Comparison of ENCODE assay signal across 9 mouse cellular contexts in the genomic region with DNA sequence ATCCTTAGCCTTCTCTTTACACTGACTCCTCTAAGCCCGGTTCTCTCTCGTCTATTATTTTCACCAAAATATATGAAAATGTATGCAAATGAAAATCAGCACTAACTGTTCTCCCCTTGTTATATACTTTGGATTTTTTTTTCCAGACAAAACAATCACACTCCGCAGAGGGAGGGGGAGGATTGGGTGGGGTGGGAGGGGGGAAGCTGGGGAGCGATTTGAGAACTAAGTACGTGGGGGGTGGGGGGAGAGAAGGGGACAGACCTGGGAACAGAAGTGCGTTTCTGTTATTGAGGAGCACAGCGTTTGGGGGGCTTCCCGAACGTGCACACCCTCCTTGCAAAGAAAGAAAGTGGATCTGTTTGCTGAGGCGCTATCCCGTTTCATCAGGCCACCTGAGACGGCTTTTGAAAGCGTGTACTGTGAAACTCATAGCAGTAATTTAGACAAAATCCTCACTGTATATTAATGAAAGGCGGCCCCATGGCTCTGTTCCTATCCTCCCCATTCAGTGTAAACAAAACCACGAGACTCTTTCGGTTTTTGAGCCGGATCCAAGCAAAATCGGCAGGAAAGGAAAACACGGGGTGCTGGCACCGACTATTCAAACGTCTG. TPM values are rescaled to one million over a fixed set of nuclear protein-coding genes. Genes with fewer than 3 reads are reported as not detected.
DNase-seq lines count a peak whose midpoint lies in the region; ATAC-seq and TF ChIP-seq lines count a peak whose summit lies in the region.
"Had no signal": no experiment of that assay in that cellular context is flagged by ENCODE, and none has a peak within 500 bp of the region (broad histone marks: within the 10 kb centered on the region; RNA-seq: fewer than 3 reads in every experiment).

No protein-coding gene starts in this region.

- H3K36me3 ChIP-seq in heart, postnatal 0 days (replicated peaks; ENCODE audit: control insufficient read depth, insufficient read depth, low read length) = no peaks in the 10 kb centered on the region
- peaks cover 12% of the 10 kb centered on the region for H3K36me3 ChIP-seq in forebrain, embryonic 14.5 days (ENCODE audit: control insufficient read depth, insufficient read depth, low read length)
- no peaks in the 10 kb centered on the region for H3K36me3 ChIP-seq in liver, embryonic 15.5 days (replicated peaks)
- H3K36me3 ChIP-seq: liver, embryonic 13.5 days had no signal

- H3K4me1 ChIP-seq in heart, postnatal 0 days (ENCODE audit: control insufficient read depth, insufficient read depth) = peaks cover 20% of the 10 kb centered on the region
- H3K4me1 ChIP-seq in forebrain, embryonic 14.5 days (ENCODE audit: control insufficient read depth, insufficient read depth, low read length) = 0 out of 2 replicates have a peak, but pooled peaks cover 2% of the 10 kb centered on the region
- peaks cover 14% of the 10 kb centered on the region for H3K4me1 ChIP-seq in liver, embryonic 15.5 days (replicated peaks)

- 2% methylated on average over 21 of the region's 21 CpGs for WGBS in heart, postnatal 0 days
- WGBS in forebrain, embryonic 14.5 days = 0% methylated on average over 21 of the region's 21 CpGs
- WGBS in liver, embryonic 15.5 days (ENCODE audit: insufficient replicate concordance) = 2% methylated on average over 21 of the region's 21 CpGs

- peaks cover 96% of the 10 kb centered on the region for H3K27me3 ChIP-seq in heart, postnatal 0 days (ENCODE audit: control insufficient read depth, insufficient read depth, low read length)
- H3K27me3 ChIP-seq in forebrain, embryonic 14.5 days (replicated peaks; ENCODE audit: control insufficient read depth, insufficient read depth, low read length) = no peaks in the 10 kb centered on the region
- H3K27me3 ChIP-seq in liver, embryonic 15.5 days = peaks cover 100% of the 10 kb centered on the region

- ATAC-seq in heart, postnatal 0 days (ENCODE audit: insufficient read depth, low read depth) = no peak
- ATAC-seq in forebrain, embryonic 14.5 days = peak; percentile 24
- ATAC-seq in liver, embryonic 15.5 days (ENCODE audit: insufficient read depth) = no peak

- TF ChIP-seq CTCF in heart, postnatal 0 days (IDR thresholded peaks at IDR 0.05; ENCODE audit: low read depth) = no peak

- TF ChIP-seq EP300 in heart, postnatal 0 days (IDR thresholded peaks at IDR 0.05; ENCODE audit: low read depth) = no peak

- no peaks in the 10 kb centered on the region for H3K9me3 ChIP-seq in heart, postnatal 0 days (replicated peaks; ENCODE audit: control insufficient read depth, low read length)
- no peaks in the 10 kb centered on the region for H3K9me3 ChIP-seq in forebrain, embryonic 14.5 days (replicated peaks; ENCODE audit: control insufficient read depth, low read length)
- H3K9me3 ChIP-seq in liver, embryonic 15.5 days (replicated peaks) = no peaks in the 10 kb centered on the region
- H3K9me3 ChIP-seq: liver, embryonic 13.5 days had no signal

- no peak overlapping the region for H3K27ac ChIP-seq in heart, postnatal 0 days (ENCODE audit: low read depth)
- H3K27ac ChIP-seq in forebrain, embryonic 14.5 days (ENCODE audit: low read depth, low read length) = peak overlapping the region; percentile 96
- H3K27ac ChIP-seq in liver, embryonic 15.5 days (replicated peaks) = no peak overlapping the region
- H3K27ac ChIP-seq: liver, embryonic 13.5 days had no signal

- peak overlapping the region; percentile 83 for H3K4me2 ChIP-seq in heart, postnatal 0 days (ENCODE audit: low read depth, low read length)
- peak overlapping the region; percentile 97 for H3K4me2 ChIP-seq in forebrain, embryonic 14.5 days (ENCODE audit: low read length)
- peak overlapping the region; percentile 49 for H3K4me2 ChIP-seq in liver, embryonic 15.5 days

- peak overlapping the region; percentile 53 for H3K4me3 ChIP-seq in heart, postnatal 0 days (ENCODE audit: low read depth, low read length)
- peak overlapping the region; percentile 94 for H3K4me3 ChIP-seq in forebrain, embryonic 14.5 days (ENCODE audit: low read depth, low read length)
- no peak overlapping the region for H3K4me3 ChIP-seq in liver, embryonic 15.5 days (replicated peaks)

- H3K9ac ChIP-seq in heart, postnatal 0 days (replicated peaks; ENCODE audit: low read depth, low read length) = no peak overlapping the region
- peak overlapping the region; percentile 99 for H3K9ac ChIP-seq in forebrain, embryonic 14.5 days (ENCODE audit: low read length)
- H3K9ac ChIP-seq in liver, embryonic 15.5 days = no peak overlapping the region
- H3K9ac ChIP-seq: liver, embryonic 13.5 days had no signal

- DNase-seq in heart, postnatal 0 days (ENCODE audit: low spot score) = no peak
- DNase-seq in heart, adult 11 months = no peak
- peak; percentile 64 for DNase-seq in brain, adult 2 months (ENCODE audit: low read depth, low spot score)
- DNase-seq in forebrain, embryonic 14.5 days (ENCODE audit: low spot score) = peak; percentile 93
- DNase-seq in adrenal gland, postnatal 4 days (ENCODE audit: low spot score in 2 of 2) = no peak
- no peak for DNase-seq in adrenal gland, postnatal 14 days
- no peak for DNase-seq in layer of hippocampus, adult 9-10 months (ENCODE audit: low spot score)
- DNase-seq: liver, embryonic 13.5 days had no signal

RNA-seq across cellular contexts. Expression of a gene that starts 2.4 kb away (rescaled TPM):
- not detected in 2 replicates for total RNA-seq in heart, postnatal 0 days (2014; rRNA removed; ENCODE audit: low replicate concordance)
- polyA plus RNA-seq in heart, postnatal 0 days (2015; fragmentation: Nextera tagmentation; extraction: Ambion mirVana) = not detected in 2 replicates
- 28.9 and 35.3 TPM in 2 replicates for polyA plus RNA-seq in forebrain, embryonic 14.5 days (2014; fragmentation: Nextera tagmentation; extraction: Ambion mirVana)
- 0.02 and 0.03 TPM in 2 replicates for polyA plus RNA-seq in liver, embryonic 15.5 days (2015; fragmentation: Nextera tagmentation; extraction: Ambion mirVana)
- total RNA-seq in adrenal gland, postnatal 4 days (2021) = 1 to 10 TPM in 1 of 2 experiments, under 1 TPM in 1; 0.68 to 6.3 TPM
- 0.04 and 0.08 TPM in 2 replicates for total RNA-seq in adrenal gland, postnatal 14 days (2021)

Comparison
In these comparisons a context has a peak if more than half of its experiments do, and no peak if none do; other contexts are left out.
1. DNase-seq: peak in brain, adult 2 months (single experiment) and forebrain, embryonic 14.5 days (single experiment); none in heart, postnatal 0 days (single experiment), heart, adult 11 months (single experiment), adrenal gland, postnatal 4 days (0 of 2), adrenal gland, postnatal 14 days (single experiment) and layer of hippocampus, adult 9-10 months (single experiment).
2. Peak in every context shown above with its lines, with median percentiles within 50 percentile points of each other: H3K4me2 ChIP-seq.